27 mouse cellular contexts compared by ENCODE assay signal in genomic region chr7:24322593-24322992, GRCm38 (mm10). TPM values are rescaled to one million over a fixed set of nuclear protein-coding genes. Genes with fewer than 3 reads are reported as not detected.
DNase-seq lines count a peak whose midpoint lies in the region; ATAC-seq lines count a peak whose summit lies in the region.
"Had no signal": no experiment of that assay in that cellular context is flagged by ENCODE, and none has a peak within 500 bp of the region (broad histone marks: within the 10 kb centered on the region; RNA-seq: fewer than 3 reads in every experiment).

No protein-coding gene starts in this region.

- intact Hi-C loops in left cerebral cortex, postnatal 10 days (cut with DNase I): no loop called here

- peak; percentile 36 for DNase-seq in 416B (ENCODE audit: low read depth)
- DNase-seq in layer of hippocampus, adult 8-10 months (ENCODE audit: low spot score in 2 of 2): no peak
- no peak for DNase-seq in left cerebral cortex, postnatal 10 days (ENCODE audit: extremely low spot score in 1 of 2, low spot score in 2 of 2)
- no peak for DNase-seq in kidney, adult 11 months
- no peak for DNase-seq in left cerebral cortex, adult 11 months (ENCODE audit: low spot score)
- DNase-seq: adrenal gland, adult 2 months; adrenal gland, adult 8-10 months; adrenal gland, postnatal 10 days; adrenal gland, postnatal 14 days; adrenal gland, postnatal 25 days; adrenal gland, postnatal 36 days; B cell, adult 2 months; cerebellum, adult 11 months; cerebellum, adult 11-12 months; cerebellum, adult 18-20 months had no signal

- peak; percentile 39; the same call in 1 of the 2 replicates for ATAC-seq in granulocyte monocyte progenitor cell, adult 5-6 weeks (replicated peaks; ENCODE audit: poor library complexity, severe bottlenecking)
- peak; percentile 83 for ATAC-seq in megakaryocyte, adult 5-6 weeks (ENCODE audit: poor library complexity, severe bottlenecking)
- ATAC-seq in megakaryocyte progenitor cell, adult 5-6 weeks (replicated peaks; ENCODE audit: poor library complexity): peak; percentile 72
- ATAC-seq: activated CD4-positive, CD25-positive, alpha-beta regulatory T cell, adult 4 months; CD4-positive, CD25-positive, alpha-beta regulatory T cell, adult 4 months; Patski had no signal

RNA-seq across cellular contexts. Expression of gene Zfp94, which starts 6.1 kb away (rescaled TPM):
- total RNA-seq in granulocyte monocyte progenitor cell, adult 5-6 weeks (2014; fragmentation: Nextera tagmentation): 5.8 and 6.0 TPM in 2 replicates
- 2.0 and 3.4 TPM in 2 replicates for total RNA-seq in granulocyte monocyte progenitor cell, adult 5-6 weeks (2017)
- total RNA-seq in megakaryocyte, adult 5-6 weeks (2015): 0.49 and 1.6 TPM in 2 replicates
- 0.94 and 0.95 TPM in 2 replicates for total RNA-seq in megakaryocyte, adult 5-6 weeks (2017)
- 2.5 and 3.6 TPM in 2 replicates for total RNA-seq in megakaryocyte progenitor cell, adult 5-6 weeks (2015)
- 2.7 and 5.0 TPM in 2 replicates for total RNA-seq in megakaryocyte progenitor cell, adult 5-6 weeks (2017)
- total RNA-seq in layer of hippocampus, adult 8-10 months (2022): 10 to 100 TPM; 14.4 to 18.3 (median 15.6) TPM
- total RNA-seq in left cerebral cortex, postnatal 10 days (2021): 10 to 100 TPM; 14.8 to 16.0 TPM

RNA-seq across cellular contexts. Expression of gene Tescl, which starts 11.1 kb away (rescaled TPM):
- total RNA-seq in granulocyte monocyte progenitor cell, adult 5-6 weeks (2014; fragmentation: Nextera tagmentation): not detected in 2 replicates
- total RNA-seq in granulocyte monocyte progenitor cell, adult 5-6 weeks (2017): not detected in 2 replicates
- not detected in 2 replicates for total RNA-seq in megakaryocyte, adult 5-6 weeks (2015)
- not detected in 2 replicates for total RNA-seq in megakaryocyte, adult 5-6 weeks (2017)
- not detected in 2 replicates for total RNA-seq in megakaryocyte progenitor cell, adult 5-6 weeks (2015)
- not detected in 2 replicates for total RNA-seq in megakaryocyte progenitor cell, adult 5-6 weeks (2017)
- not detected for total RNA-seq in layer of hippocampus, adult 8-10 months (2022)
- total RNA-seq in left cerebral cortex, postnatal 10 days (2021): not detected
- total RNA-seq: adrenal gland, postnatal 14 days; CH12.LX; G1E; MEL had no signal

RNA-seq across cellular contexts. Expression of gene Zfp61, which starts 21.6 kb away (rescaled TPM):
- 16.5 and 16.8 TPM in 2 replicates for total RNA-seq in granulocyte monocyte progenitor cell, adult 5-6 weeks (2014; fragmentation: Nextera tagmentation)
- total RNA-seq in granulocyte monocyte progenitor cell, adult 5-6 weeks (2017): 16.7 and 27.7 TPM in 2 replicates
- 4.2 and 4.9 TPM in 2 replicates for total RNA-seq in megakaryocyte, adult 5-6 weeks (2015)
- 10.6 and 12.7 TPM in 2 replicates for total RNA-seq in megakaryocyte, adult 5-6 weeks (2017)
- 6.6 and 10.5 TPM in 2 replicates for total RNA-seq in megakaryocyte progenitor cell, adult 5-6 weeks (2015)
- 22.7 and 29.0 TPM in 2 replicates for total RNA-seq in megakaryocyte progenitor cell, adult 5-6 weeks (2017)
- total RNA-seq in layer of hippocampus, adult 8-10 months (2022): 10 to 100 TPM; 19.3 to 30.5 (median 24.7) TPM
- total RNA-seq in left cerebral cortex, postnatal 10 days (2021): 10 to 100 TPM; 20.6 to 21.3 TPM

RNA-seq across cellular contexts. Expression of gene Lypd5, which starts 26.4 kb away (rescaled TPM):
- total RNA-seq in granulocyte monocyte progenitor cell, adult 5-6 weeks (2014; fragmentation: Nextera tagmentation): not detected in 2 replicates
- total RNA-seq in granulocyte monocyte progenitor cell, adult 5-6 weeks (2017): not detected in 2 replicates
- total RNA-seq in megakaryocyte, adult 5-6 weeks (2015): not detected in 2 replicates
- not detected in 2 replicates for total RNA-seq in megakaryocyte, adult 5-6 weeks (2017)
- not detected in 2 replicates for total RNA-seq in megakaryocyte progenitor cell, adult 5-6 weeks (2015)
- total RNA-seq in megakaryocyte progenitor cell, adult 5-6 weeks (2017): not detected in 2 replicates
- total RNA-seq in layer of hippocampus, adult 8-10 months (2022): not detected
- total RNA-seq in left cerebral cortex, postnatal 10 days (2021): under 1 TPM in 1 of 2 experiments, not detected in 1; 0.15 TPM
- total RNA-seq: adrenal gland, adult 18-20 months; adrenal gland, adult 2 months; adrenal gland, adult 8-10 months; adrenal gland, postnatal 10 days; adrenal gland, postnatal 14 days; adrenal gland, postnatal 25 days; adrenal gland, postnatal 36 days; adrenal gland, postnatal 4 days; CH12.LX; ES-E14; G1E; MEL had no signal

RNA-seq across cellular contexts. Expression of gene Kcnn4, which starts 47.5 kb away (rescaled TPM):
- total RNA-seq in granulocyte monocyte progenitor cell, adult 5-6 weeks (2014; fragmentation: Nextera tagmentation): 24.2 and 31.4 TPM in 2 replicates
- total RNA-seq in granulocyte monocyte progenitor cell, adult 5-6 weeks (2017): 36.3 and 43.5 TPM in 2 replicates
- 5.9 and 7.6 TPM in 2 replicates for total RNA-seq in megakaryocyte, adult 5-6 weeks (2015)
- total RNA-seq in megakaryocyte, adult 5-6 weeks (2017): 14.2 and 17.0 TPM in 2 replicates
- total RNA-seq in megakaryocyte progenitor cell, adult 5-6 weeks (2015): 20.5 and 28.0 TPM in 2 replicates
- 48.6 and 57.7 TPM in 2 replicates for total RNA-seq in megakaryocyte progenitor cell, adult 5-6 weeks (2017)
- 1 to 10 TPM in 1 of 4 experiments, under 1 TPM in 2, not detected in 1; 0.27 to 1.2 (median 0.90) TPM for total RNA-seq in layer of hippocampus, adult 8-10 months (2022)
- total RNA-seq in left cerebral cortex, postnatal 10 days (2021): under 1 TPM; 0.17 to 0.41 TPM
